Mouse (Mus musculus) megakaryocyte, embryonic 14.5 days (primary cell): ENCODE measurements around the gene Pskh1.

ENCODE experiments used
- FLI1 ChIP-seq: IDR thresholded peaks from 2 replicates; pipeline ENCODE4 v1.6.1; 2012; ENCODE audit warnings: low read length, inconsistent platforms, mixed read lengths
- GATA1 ChIP-seq: IDR thresholded peaks from 3 replicates; pipeline ENCODE4 v1.6.1; 2012; ENCODE audit warnings: mixed read lengths, low read length, inconsistent platforms, borderline replicate concordance

- no peak for TF ChIP-seq GATA1
- no peak for TF ChIP-seq FLI1
These were observed 57.6 kb downstream of the Pskh1 start for GRCm38 (mm10) chr8:105957813-105958212.
